Mouse (Mus musculus): ENCODE measurements around the gene Wdr60. TPM values are rescaled to one million over a fixed set of nuclear protein-coding genes. Genes with fewer than 3 reads are reported as not detected.
"Not testable (repeated sequence)": the region's sequence is repeated elsewhere in the genome, so short reads cannot be mapped to it uniquely, and the experiment has no call there.

Gene Wdr60
- polyA plus RNA-seq, 1 experiment from 2014 or later = 18.1 TPM

DNA sequence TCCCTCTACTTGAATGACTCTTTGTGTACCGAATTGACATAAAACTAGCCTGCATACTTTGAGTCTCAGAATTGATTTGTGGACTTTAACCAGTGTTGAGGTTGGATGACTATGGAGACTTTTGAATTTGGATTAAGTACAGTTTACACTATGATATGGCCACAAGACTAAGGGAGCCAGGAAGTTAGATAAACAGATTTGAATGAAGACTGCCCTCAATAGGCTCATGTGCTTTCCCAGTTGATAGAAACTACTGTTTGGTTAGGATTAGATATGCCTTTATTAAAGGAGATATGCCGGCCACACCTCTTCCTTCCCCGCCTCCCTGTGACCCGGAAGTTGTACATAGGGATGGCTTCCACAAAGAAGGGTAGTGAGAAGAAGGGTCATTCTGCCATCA, 12.8 kb upstream of the Wdr60 start:
- Histone ChIP-seq H3K4me1 (replicated peaks; ENCODE audit: control insufficient read depth, insufficient read depth, low read length) (no peaks in the 10 kb centered on the region), H3K27ac (ENCODE audit: low read depth, low read length) (no peak overlapping the region), H3K4me2 (ENCODE audit: low read depth, low read length, severe bottlenecking) (no peak overlapping the region), H3K36me3 (ENCODE audit: control insufficient read depth, insufficient read depth, low read length) (no peaks in the 10 kb centered on the region), H3K27me3 (ENCODE audit: control insufficient read depth, insufficient read depth, low read length) (no peaks in the 10 kb centered on the region), H3K9ac (ENCODE audit: low read length) (no peak overlapping the region), H3K9me3 (ENCODE audit: control insufficient read depth, low read length) (no peaks in the 10 kb centered on the region), H3K4me3 (ENCODE audit: low read depth, low read length) (no peak overlapping the region)
- no peak for ATAC-seq (replicated peaks; ENCODE audit: low FRiP score)
- WGBS = 89% methylated on average over 4 of the region's 4 CpGs
- DNase-seq (ENCODE audit: low spot score) = no peak

DNA sequence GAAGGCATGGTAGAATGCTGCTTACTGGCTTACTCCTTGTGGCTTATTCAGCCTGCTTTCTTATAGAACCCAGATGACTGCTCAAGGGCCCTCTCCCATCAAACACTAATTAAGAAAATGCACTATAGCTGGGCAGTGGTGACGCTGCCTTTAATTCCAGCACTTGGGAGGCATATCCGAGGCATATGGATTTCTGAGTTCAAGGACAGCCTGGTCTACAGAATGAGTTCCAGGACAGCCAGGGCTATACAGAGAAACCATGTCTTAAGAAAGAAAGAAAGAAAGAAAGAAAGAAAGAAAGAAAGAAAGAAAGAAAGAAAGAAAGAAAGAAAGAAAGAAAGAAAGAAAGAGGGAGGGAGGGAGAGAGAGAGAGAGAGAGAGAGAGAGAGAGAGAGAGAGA, 12.3 kb upstream of the Wdr60 start, which contains the start of gene Gm11027:
Gene Gm11027 (plus strand): TSS at position 301 of the 400 bp plus-strand sequence.
- not testable (repeated sequence) for H3K9me3 ChIP-seq (ENCODE audit: control insufficient read depth, low read length); H3K27me3 ChIP-seq (ENCODE audit: control insufficient read depth, insufficient read depth, low read length); ATAC-seq (replicated peaks; ENCODE audit: low FRiP score); H3K9ac ChIP-seq (ENCODE audit: low read length); H3K4me2 ChIP-seq (ENCODE audit: low read depth, low read length, severe bottlenecking); DNase-seq (ENCODE audit: low spot score); H3K4me3 ChIP-seq (ENCODE audit: low read depth, low read length); H3K27ac ChIP-seq (ENCODE audit: low read depth, low read length); H3K4me1 ChIP-seq (replicated peaks; ENCODE audit: control insufficient read depth, insufficient read depth, low read length); H3K36me3 ChIP-seq (ENCODE audit: control insufficient read depth, insufficient read depth, low read length)
- 77% methylated on average over 2 of the region's 2 CpGs for WGBS

DNA sequence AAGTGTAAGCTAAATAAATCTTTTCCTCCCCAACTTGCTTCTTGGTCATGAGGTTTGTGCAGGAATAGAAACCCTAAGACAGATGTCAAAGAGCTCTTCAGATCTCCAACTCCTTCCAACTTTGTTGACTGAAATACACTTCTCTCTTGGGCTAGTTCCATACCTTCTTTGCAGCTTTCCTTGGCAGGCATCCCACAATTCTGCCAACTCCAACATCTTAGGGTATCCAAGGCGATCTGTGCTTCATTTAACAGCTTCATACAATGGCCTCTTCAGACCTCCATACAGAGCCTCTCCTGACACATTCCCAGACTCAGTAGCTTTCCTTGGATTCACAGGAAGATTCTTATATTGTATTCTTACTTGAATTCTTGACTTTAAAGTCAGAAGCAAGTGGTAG, 10.9 kb upstream of the Wdr60 start:
- Histone ChIP-seq H3K9me3 (ENCODE audit: control insufficient read depth, low read length) (no peaks in the 10 kb centered on the region), H3K27ac (ENCODE audit: low read depth, low read length) (no peak overlapping the region), H3K9ac (ENCODE audit: low read length) (no peak overlapping the region), H3K4me2 (ENCODE audit: low read depth, low read length, severe bottlenecking) (no peak overlapping the region), H3K4me1 (replicated peaks; ENCODE audit: control insufficient read depth, insufficient read depth, low read length) (no peaks in the 10 kb centered on the region), H3K27me3 (ENCODE audit: control insufficient read depth, insufficient read depth, low read length) (no peaks in the 10 kb centered on the region), H3K4me3 (ENCODE audit: low read depth, low read length) (no peak overlapping the region), H3K36me3 (ENCODE audit: control insufficient read depth, insufficient read depth, low read length) (no peaks in the 10 kb centered on the region)
- no peak for DNase-seq (ENCODE audit: low spot score)
- no peak for ATAC-seq (replicated peaks; ENCODE audit: low FRiP score)
- 76% methylated on average over 1 of the region's 1 CpGs for WGBS

DNA sequence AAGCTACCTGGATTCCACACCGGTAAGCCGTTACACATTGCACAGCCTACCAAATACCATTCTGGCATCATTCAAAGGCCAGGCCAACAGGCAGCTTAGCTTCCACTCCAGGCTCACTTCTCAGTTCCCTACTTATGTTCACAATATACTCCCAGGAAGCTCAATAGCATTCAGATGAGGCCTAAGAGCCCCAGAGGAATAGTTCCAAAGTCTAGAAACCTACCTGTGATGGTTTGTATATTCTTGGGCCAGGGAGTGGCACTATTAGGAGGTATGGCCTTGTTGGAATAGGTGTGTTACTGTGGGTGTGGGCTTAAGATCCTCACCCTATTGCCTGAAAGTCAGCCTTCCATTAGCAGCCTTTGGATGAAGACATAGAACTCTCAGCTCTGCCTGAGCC, 8.2 kb upstream of the Wdr60 start:
- no peaks in the 10 kb centered on the region for H3K4me1 ChIP-seq (replicated peaks; ENCODE audit: control insufficient read depth, insufficient read depth, low read length)
- no peak overlapping the region for H3K4me3 ChIP-seq (ENCODE audit: low read depth, low read length)
- DNase-seq (ENCODE audit: low spot score) (no peak), ATAC-seq (replicated peaks; ENCODE audit: low FRiP score) (no peak)
- no peaks in the 10 kb centered on the region for H3K36me3 ChIP-seq (ENCODE audit: control insufficient read depth, insufficient read depth, low read length)
- H3K27me3 ChIP-seq (ENCODE audit: control insufficient read depth, insufficient read depth, low read length) = no peaks in the 10 kb centered on the region
- H3K9ac ChIP-seq (ENCODE audit: low read length) = no peak overlapping the region
- no peaks in the 10 kb centered on the region for H3K9me3 ChIP-seq (ENCODE audit: control insufficient read depth, low read length)
- WGBS = 96% methylated on average over 2 of the region's 2 CpGs
- H3K4me2 ChIP-seq (ENCODE audit: low read depth, low read length, severe bottlenecking) = no peak overlapping the region
- H3K27ac ChIP-seq (ENCODE audit: low read depth, low read length) = no peak overlapping the region

DNA sequence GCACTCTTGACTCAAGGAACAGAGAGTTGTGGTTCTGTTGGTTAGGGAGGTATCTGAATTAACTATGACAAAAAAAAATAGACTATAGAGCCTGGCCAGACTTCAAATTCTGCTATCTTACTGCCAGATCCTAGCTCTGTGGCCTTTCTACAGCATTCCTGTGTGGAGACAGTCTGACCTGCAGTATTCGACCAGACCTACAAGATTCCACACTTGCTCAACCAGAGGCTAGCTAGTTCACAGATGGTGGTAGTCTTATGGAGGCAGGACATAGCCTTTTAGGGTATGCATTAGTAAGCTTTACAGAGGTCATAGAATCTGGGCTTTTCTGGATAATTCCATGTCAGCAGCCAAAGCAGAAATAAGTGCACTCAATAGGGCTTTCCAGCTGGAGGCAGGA, 7.7 kb upstream of the Wdr60 start:
- DNase-seq (ENCODE audit: low spot score) (no peak), ATAC-seq (replicated peaks; ENCODE audit: low FRiP score) (no peak)
- 81% methylated on average over 1 of the region's 1 CpGs for WGBS
- Histone ChIP-seq H3K27me3 (ENCODE audit: control insufficient read depth, insufficient read depth, low read length) (no peaks in the 10 kb centered on the region), H3K9ac (ENCODE audit: low read length) (no peak overlapping the region), H3K4me3 (ENCODE audit: low read depth, low read length) (no peak overlapping the region), H3K27ac (ENCODE audit: low read depth, low read length) (no peak overlapping the region), H3K9me3 (ENCODE audit: control insufficient read depth, low read length) (no peaks in the 10 kb centered on the region), H3K4me1 (replicated peaks; ENCODE audit: control insufficient read depth, insufficient read depth, low read length) (no peaks in the 10 kb centered on the region), H3K36me3 (ENCODE audit: control insufficient read depth, insufficient read depth, low read length) (no peaks in the 10 kb centered on the region), H3K4me2 (ENCODE audit: low read depth, low read length, severe bottlenecking) (no peak overlapping the region)

DNA sequence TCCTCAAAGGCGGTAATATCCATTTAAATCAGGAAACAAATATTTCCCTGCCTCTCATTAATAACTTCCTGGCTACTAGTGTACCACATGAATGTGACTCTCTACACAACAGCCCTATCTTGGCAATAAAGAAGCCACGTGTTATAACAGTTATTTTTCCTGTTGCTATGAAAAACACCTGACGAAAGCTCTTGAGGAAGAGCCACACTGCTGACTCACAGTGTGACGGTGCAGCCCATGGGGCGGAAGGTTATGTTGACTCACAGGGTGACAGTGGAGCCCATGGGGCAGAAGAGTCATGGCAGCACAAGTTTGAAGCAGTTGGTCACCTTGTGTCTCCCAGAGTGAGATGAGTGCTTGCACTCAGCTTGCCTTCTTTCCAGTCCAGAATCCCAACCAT, 6.6 kb upstream of the Wdr60 start:
- no peak for ATAC-seq (replicated peaks; ENCODE audit: low FRiP score)
- 84% methylated on average over 5 of the region's 5 CpGs for WGBS
- no peaks in the 10 kb centered on the region for H3K27me3 ChIP-seq (ENCODE audit: control insufficient read depth, insufficient read depth, low read length)

DNA sequence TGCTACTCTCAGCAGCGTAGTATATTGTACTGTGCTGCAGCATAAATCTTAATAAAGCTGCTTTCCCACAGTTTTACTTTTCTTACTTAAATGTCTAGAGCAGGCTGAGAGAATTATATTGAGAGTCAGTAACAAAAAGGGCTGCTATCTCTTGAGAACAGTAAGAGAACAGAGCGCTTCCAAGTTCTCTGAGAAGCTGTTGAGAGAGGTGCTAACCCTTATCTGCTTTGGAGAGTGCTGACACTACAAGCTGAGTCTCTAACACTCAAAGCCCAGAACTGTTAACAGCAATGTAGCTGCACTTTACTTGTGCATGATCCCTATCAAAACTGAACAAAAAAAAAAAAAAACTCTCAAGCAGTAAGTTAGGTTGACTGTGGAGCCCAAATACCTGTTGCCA, 2.5 kb upstream of the Wdr60 start:
- Histone ChIP-seq H3K9ac (ENCODE audit: low read length) (no peak overlapping the region), H3K9me3 (ENCODE audit: control insufficient read depth, low read length) (no peaks in the 10 kb centered on the region), H3K4me1 (replicated peaks; ENCODE audit: control insufficient read depth, insufficient read depth, low read length) (no peaks in the 10 kb centered on the region), H3K4me2 (ENCODE audit: low read depth, low read length, severe bottlenecking) (no peak overlapping the region), H3K36me3 (ENCODE audit: control insufficient read depth, insufficient read depth, low read length) (no peaks in the 10 kb centered on the region), H3K27ac (ENCODE audit: low read depth, low read length) (no peak overlapping the region), H3K27me3 (ENCODE audit: control insufficient read depth, insufficient read depth, low read length) (no peaks in the 10 kb centered on the region), H3K4me3 (ENCODE audit: low read depth, low read length) (no peak overlapping the region)
- WGBS = 74% methylated on average over 2 of the region's 2 CpGs
- no peak for ATAC-seq (replicated peaks; ENCODE audit: low FRiP score)
- no peak for DNase-seq (ENCODE audit: low spot score)

More for the DNA sequence above, 6.6 kb upstream of the Wdr60 start:
- Histone ChIP-seq H3K9ac (ENCODE audit: low read length) (no peak overlapping the region), H3K4me3 (ENCODE audit: low read depth, low read length) (no peak overlapping the region), H3K36me3 (ENCODE audit: control insufficient read depth, insufficient read depth, low read length) (no peaks in the 10 kb centered on the region), H3K4me1 (replicated peaks; ENCODE audit: control insufficient read depth, insufficient read depth, low read length) (no peaks in the 10 kb centered on the region), H3K9me3 (ENCODE audit: control insufficient read depth, low read length) (no peaks in the 10 kb centered on the region), H3K27ac (ENCODE audit: low read depth, low read length) (no peak overlapping the region), H3K4me2 (ENCODE audit: low read depth, low read length, severe bottlenecking) (no peak overlapping the region)
- DNase-seq (ENCODE audit: low spot score) = no peak

DNA sequence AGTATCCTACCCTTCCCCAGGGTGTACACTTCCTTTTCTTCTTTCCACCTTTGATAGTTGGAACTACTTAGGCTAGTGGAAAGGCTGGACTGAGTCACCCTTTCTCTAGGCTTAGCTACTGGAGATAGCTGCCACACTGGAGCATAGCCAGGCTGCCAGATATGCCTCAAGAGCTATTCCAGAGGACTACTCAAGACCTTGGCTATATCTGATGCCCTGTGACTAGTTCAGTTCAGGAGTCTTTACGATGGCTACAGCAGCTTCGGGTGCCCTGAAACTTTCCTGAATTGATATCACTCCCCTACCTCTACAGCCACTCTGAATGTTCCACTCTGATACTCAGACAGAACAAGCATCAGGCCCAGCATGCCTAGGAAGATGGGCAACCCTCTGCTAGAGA, 1.9 kb upstream of the Wdr60 start:
- no peak overlapping the region for H3K9ac ChIP-seq (ENCODE audit: low read length)
- H3K27me3 ChIP-seq (ENCODE audit: control insufficient read depth, insufficient read depth, low read length) = no peaks in the 10 kb centered on the region
- no peak overlapping the region for H3K4me3 ChIP-seq (ENCODE audit: low read depth, low read length)
- no peak overlapping the region for H3K27ac ChIP-seq (ENCODE audit: low read depth, low read length)
- ATAC-seq (replicated peaks; ENCODE audit: low FRiP score) = no peak
- H3K4me2 ChIP-seq (ENCODE audit: low read depth, low read length, severe bottlenecking) = no peak overlapping the region
- WGBS = 91% methylated on average over 2 of the region's 2 CpGs
- no peak for DNase-seq (ENCODE audit: low spot score)
- no peaks in the 10 kb centered on the region for H3K9me3 ChIP-seq (ENCODE audit: control insufficient read depth, low read length)
- H3K4me1 ChIP-seq (replicated peaks; ENCODE audit: control insufficient read depth, insufficient read depth, low read length) = no peaks in the 10 kb centered on the region
- no peaks in the 10 kb centered on the region for H3K36me3 ChIP-seq (ENCODE audit: control insufficient read depth, insufficient read depth, low read length)

DNA sequence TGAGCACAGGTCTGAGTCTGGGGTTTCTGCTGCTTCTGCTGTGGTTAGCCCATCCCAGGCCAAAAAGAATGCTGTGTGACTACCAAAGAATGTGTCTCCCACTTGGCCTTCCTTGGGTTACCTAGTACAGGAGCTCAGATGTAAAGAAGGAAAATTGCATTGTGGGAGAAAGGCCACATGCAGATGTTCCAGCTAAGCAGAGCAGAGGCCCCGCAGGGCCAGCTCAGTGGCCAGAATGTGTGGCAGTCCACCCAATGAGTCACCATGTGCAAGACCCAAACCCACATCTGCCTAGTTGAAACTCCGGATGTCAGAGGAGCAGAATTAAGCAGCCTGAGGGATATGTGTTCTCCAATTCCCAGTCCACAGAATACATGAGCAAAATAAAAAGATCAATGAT, 4.5 kb downstream of the Wdr60 start:
- no peak overlapping the region for H3K27ac ChIP-seq (ENCODE audit: low read depth, low read length)
- ATAC-seq (replicated peaks; ENCODE audit: low FRiP score) (no peak), DNase-seq (ENCODE audit: low spot score) (no peak)
- no peaks in the 10 kb centered on the region for H3K4me1 ChIP-seq (replicated peaks; ENCODE audit: control insufficient read depth, insufficient read depth, low read length)
- H3K36me3 ChIP-seq (ENCODE audit: control insufficient read depth, insufficient read depth, low read length) = no peaks in the 10 kb centered on the region; the same call in 1 of the 2 replicates
- WGBS = 85% methylated on average over 2 of the region's 2 CpGs
- H3K9me3 ChIP-seq (ENCODE audit: control insufficient read depth, low read length) = no peaks in the 10 kb centered on the region
- no peak overlapping the region for H3K4me3 ChIP-seq (ENCODE audit: low read depth, low read length)
- no peaks in the 10 kb centered on the region for H3K27me3 ChIP-seq (ENCODE audit: control insufficient read depth, insufficient read depth, low read length)
- H3K9ac ChIP-seq (ENCODE audit: low read length) = no peak overlapping the region
- no peak overlapping the region for H3K4me2 ChIP-seq (ENCODE audit: low read depth, low read length, severe bottlenecking)
